Mouse (Mus musculus) cerebellum, postnatal 4 days (tissue): ENCODE data around the gene Ubxn1.
A peak's percentile ranks its signal among the peaks of the same experiment; 100 is the strongest.
"Not testable (repeated sequence)": the region's sequence is repeated elsewhere in the genome, so short reads cannot be mapped to it uniquely, and the experiment has no call there.

Experiments
- DNase-seq, 2 experiments: peaks; one replicate each; pipeline ENCODE4 v3.0.0; 2022; ENCODE audit warnings: low spot score in 2 of 2, mixed read lengths in 1 of 2

Gene Ubxn1

GRCm38 (mm10) chr19:8871267-8872186 is at the start of gene Ubxn1:
Gene Ubxn1, plus strand, starts transcription at chr19:8871496.
- DNase-seq = peak; percentile 91 to 93

DNA sequence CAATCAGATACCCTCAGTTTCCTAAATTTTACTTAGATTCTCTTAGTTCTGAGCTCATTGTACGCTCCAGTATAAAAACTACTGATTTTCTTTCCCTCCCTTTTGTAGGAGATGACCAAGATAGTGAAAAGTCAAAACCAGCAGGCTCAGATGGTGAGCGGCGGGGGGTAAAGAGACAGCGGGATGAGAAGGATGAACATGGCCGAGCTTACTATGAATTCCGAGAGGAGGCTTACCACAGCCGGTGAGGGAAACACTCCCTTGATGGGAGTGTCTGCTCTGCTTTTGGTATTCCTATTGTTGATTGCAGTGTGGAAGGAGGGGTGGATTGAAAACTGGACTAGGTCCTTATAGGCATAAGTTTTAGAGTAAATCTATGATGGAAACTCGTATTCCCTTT is 48.6 kb upstream of the Ubxn1 start:
- DNase-seq = no peak

DNA sequence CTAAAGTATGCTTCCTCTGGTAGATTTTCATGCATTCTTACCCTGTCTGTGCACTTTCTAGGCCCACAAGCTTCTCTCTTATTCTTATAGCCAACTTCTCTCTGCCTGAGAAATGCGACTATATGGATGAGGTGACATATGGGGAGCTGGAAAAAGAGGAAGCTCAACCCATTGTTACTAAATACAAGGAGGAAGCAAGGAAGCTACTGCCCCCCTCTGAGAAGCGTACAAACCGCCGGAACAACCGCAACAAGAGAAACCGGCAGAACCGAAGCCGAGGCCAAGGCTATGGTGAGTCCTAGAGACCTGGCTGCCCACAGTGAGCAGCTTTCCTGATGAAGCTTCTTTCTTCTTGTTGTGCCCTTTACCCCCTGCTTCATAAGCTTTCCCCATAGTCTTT is 41.6 kb upstream of the Ubxn1 start, which contains the start of gene AC129217.1:
Gene AC129217.1 (plus strand): TSS at position 114 of the 400 bp plus-strand sequence.
- no peak for DNase-seq

DNA sequence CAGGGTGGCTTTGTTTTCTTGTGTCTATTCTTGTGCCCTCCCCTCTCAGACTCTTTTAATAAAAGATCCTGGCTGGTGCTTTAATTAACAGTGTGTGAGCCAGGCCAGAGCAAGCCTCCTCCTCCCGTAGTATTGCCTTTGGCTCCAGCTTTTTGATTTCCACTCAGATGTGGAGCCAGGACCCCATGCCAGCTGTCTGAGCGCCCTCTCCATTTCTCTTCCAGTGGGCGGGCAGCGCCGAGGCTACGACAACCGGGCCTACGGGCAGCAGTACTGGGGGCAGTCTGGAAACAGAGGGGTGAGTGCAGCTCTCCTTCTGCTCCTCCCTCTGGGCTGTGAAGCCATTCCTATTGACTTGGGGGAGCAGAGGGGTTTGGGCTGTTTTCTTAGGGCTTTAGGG is 40.6 kb upstream of the Ubxn1 start:
- DNase-seq = no peak

DNA sequence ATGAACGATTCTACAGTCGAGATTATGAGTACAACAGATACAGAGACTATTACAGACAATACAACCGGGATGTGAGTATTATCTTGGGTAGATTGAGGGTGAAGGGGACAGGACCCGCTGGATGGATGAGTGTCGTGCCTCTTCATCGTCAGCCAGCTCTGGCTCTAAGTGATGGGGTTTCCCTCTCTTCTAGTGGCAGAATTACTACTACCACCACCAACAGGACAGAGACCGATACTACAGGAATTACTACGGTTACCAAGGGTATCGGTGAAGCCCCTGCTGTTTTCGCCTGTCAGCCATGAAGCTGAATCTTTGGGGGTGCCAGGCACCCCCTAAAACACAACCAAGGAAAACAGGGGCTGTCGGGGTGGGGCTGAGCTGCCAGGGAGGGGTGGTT is 40.0 kb upstream of the Ubxn1 start:
- DNase-seq = no peak

- no peak for DNase-seq
These were observed 38.3 kb upstream of the Ubxn1 start for GRCm38 (mm10) chr19:8832971-8833370.

DNA sequence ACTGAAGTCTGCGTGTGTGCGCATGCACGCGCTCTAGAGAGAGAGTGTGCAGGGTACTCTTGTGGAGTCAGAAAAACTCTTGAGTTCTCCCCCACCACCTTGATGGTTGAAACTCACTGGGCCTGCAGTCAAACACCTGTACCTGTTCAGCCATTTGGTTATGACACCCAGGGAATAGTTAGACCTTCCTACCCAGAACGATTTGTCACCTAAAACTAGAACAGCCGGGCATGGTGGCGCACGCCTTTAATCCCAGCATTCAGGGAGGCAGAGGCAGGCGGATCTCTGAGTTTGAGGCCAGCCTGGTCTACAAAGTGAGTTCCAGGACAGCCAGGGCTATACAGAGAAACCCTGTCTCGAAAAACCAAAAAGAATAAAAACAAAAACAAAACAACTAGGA is 35.0 kb upstream of the Ubxn1 start:
- DNase-seq = not testable (repeated sequence)

GRCm38 (mm10) chr19:8837251-8837791 is 34.0 kb upstream of the Ubxn1 start, which contains the start of gene Bscl2:
Gene Bscl2, plus strand, starts transcription at chr19:8837467.
- peak; percentile 79 to 84 for DNase-seq

GRCm38 (mm10) chr19:8838041-8838730 is 33.1 kb upstream of the Ubxn1 start:
- peak in 1 of 2 experiments; percentile 49 for DNase-seq

DNA sequence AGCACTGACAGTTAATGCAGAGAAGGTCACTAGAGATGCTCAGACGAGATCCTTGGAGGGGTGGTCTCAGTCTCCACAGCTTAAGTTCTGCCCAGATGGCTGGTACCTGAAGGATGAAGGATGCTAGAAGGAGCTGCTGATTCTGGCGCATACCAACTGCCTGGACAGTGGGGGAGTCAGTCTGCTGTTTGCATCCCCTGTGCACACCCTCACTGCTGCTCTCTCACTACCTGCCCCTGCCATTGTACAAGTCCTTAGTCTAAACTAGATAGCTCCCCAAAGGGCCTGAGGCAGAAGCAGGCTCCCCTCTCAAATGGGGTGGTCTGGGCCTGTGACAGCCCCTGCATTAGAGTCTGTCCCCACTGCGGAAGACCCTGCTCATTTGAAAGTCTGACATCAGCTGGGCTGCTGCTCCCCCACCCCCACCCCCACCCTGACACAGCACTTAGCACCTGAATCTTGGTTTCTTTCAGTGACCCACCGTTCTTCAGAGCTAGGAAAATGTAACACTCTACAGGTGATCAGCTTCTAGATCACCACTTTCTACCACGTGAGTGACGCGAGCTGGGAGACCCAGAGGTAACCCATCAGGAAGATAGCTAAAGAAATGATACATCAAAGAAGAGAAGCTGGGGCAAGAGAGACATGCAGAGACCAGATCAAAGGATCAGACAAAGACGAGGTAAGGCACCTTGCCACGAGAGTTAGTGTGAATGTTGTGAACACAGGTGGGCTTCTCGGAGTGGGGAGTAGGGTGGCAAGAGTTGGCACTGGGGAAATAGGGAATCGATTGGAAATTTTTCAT is 32.0 kb upstream of the Ubxn1 start, which contains the start of gene Gng3:
Gene Gng3 (minus strand): TSS at position 92 of the 805 bp plus-strand sequence.
- peak in 1 of 2 experiments; percentile 73 for DNase-seq

DNA sequence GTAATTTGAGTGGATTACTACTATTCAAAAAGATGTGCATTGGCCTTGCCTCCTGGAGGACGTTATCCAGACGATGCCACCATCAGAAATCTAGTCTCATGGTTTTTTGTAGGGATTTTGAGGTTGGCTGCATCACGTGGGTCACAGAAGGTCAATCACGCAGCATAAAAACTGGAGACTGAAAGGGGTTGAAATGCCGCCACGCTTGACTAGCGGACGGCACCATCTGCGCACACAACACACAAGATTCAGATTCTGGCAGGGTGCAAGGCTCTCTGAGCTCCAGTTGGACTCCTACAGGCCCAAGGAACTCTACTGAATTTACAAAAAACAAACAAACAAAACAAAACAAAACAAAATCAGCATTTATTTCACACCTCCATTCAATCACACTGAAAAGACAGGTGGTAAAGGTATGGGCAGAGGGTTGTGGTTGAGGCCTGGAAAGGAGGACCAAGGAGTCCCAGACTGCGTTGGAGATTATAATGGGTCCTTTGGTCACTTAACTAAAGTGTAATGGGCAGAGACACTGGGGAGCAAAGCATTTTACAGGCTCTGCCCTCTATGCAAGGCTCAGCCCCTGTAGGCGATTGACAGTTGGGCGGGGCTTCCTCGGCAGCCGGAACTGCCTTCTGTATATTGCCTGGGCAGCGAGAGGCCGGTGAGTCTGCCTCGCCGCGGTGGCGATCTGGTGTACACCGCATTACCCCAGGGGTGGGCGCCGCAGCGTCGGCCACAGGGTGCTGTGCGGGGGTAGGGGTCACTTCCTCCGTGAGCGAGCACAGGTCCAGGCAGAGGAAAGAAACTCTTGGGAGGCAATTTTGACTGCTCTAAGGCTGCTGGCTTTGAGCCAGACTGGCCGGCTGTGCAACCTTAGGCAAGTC is 31.1 kb upstream of the Ubxn1 start:
- DNase-seq = peak in 1 of 2 experiments; percentile 69

DNA sequence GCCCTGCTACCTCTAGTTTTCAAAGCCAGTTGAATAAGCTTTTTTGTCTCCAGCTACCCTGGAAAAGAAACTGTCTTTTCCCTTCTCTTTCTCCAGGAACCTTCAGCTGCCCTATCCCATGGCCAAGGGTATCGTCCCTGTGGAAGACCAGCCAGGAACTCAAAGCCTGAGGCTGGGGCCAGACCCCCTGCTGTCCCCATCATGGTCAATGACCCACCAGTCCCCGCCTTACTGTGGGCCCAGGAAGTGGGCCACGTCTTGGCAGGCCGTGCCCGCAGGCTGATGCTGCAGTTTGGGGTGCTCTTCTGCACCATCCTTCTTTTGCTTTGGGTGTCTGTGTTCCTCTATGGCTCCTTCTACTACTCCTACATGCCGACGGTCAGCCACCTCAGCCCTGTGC is 30.3 kb upstream of the Ubxn1 start:
- no peak for DNase-seq

DNA sequence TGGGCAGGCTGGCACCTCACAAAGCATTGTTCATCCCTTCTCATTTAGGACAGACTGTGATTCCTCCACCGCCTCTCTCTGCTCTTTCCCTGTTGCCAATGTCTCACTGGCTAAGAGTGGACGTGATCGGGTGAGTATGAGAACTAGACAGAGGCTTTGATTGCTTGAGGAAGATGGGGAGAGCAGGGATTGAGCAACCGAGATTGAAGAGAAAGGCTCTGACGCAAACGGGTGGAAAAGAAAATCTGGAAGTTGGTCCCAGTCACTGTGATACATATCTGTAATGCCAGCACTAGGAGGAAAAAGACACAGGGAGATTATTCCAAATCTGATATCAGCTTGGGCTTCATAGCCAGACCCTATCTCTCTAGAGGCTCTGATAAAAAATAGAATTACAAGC is 28.3 kb upstream of the Ubxn1 start:
- DNase-seq = no peak

- peak; percentile 57 to 80 for DNase-seq
These were observed 26.7 kb upstream of the Ubxn1 start for GRCm38 (mm10) chr19:8844371-8845129.

GRCm38 (mm10) chr19:8848356-8848755 is 22.9 kb upstream of the Ubxn1 start:
- no peak for DNase-seq

DNA sequence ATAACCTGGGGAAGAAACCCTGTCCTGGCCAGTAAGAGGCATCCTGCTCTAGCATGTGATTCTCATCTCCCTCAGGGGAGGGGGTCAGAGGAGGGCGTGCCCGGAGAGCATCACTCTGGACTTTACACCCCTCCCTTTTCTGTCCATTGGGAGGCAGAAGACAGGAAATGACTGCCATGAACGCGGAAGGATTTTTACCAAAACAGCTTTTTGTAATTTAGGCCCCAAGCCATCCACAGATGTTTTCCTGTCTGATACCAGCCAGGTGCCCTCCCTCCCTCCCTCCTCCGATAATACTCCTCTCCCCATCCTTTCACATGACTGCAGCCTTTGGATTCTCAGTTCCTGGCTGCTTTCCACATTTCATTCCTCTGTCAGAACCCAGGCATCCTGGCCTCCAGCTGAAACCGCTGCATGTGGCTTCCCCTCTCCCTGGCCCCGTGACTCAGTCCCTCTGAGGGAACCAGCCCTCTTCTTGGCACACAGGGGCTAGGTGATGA is 20.8 kb upstream of the Ubxn1 start, which contains the start of gene Lrrn4cl:
Gene Lrrn4cl (plus strand): TSS at position 367 of the 500 bp plus-strand sequence.
- DNase-seq = no peak

- no peak for DNase-seq
These were observed 19.7 kb upstream of the Ubxn1 start for GRCm38 (mm10) chr19:8851639-8852038.

DNA sequence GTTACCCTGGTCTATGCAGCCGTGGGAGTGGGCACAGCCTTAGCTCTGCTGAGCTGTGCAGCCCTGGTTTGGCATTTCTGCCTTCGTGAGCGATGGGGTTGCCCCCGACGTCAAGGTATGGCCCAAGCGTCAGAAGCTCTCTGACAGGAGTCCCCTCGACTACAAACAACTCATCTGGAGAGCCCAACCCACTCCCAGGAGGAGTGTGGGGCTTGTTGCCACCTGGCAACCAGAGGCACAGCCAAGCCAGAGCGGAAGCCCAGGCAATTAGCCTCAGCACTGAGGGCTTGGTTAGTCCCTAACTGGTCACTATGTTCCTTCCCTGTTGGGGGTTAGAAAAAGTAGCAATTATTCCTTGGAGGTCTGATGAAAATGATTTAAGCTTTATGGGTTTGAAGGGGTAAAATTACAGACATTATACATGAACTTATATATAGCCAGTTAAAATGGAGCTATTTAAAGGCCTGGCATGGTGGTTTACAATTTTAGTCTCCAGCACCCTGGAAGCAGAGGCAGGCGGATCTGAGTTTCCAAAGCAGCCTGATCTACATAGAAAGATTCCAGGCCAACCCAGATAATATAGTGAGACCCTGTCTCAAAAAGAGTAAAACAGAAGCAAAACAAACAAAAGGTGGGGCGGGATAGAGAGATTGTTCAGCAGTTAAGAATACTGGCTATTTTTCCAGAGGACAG is 18.9 kb upstream of the Ubxn1 start:
- DNase-seq = no peak

- no peak for DNase-seq
These were observed 18.2 kb upstream of the Ubxn1 start for GRCm38 (mm10) chr19:8853117-8853516.
